Mouse (Mus musculus) E14TG2a.4 (cell line): ENCODE results near the gene Hsf5.

Experiments
- CTCF ChIP-seq: conservative IDR thresholded peaks from 2 replicates; pipeline ENCODE4 v1.5.1; 2014; ENCODE audit warnings: low read length
- NANOG ChIP-seq: IDR thresholded peaks from 2 replicates; pipeline ENCODE4 v1.6.1; 2014; ENCODE audit warnings: borderline replicate concordance, low read length, mixed read lengths
- POU5F1 ChIP-seq: IDR thresholded peaks from 2 replicates; pipeline ENCODE4 v1.6.1; 2014; ENCODE audit warnings: low read length, borderline replicate concordance

DNA sequence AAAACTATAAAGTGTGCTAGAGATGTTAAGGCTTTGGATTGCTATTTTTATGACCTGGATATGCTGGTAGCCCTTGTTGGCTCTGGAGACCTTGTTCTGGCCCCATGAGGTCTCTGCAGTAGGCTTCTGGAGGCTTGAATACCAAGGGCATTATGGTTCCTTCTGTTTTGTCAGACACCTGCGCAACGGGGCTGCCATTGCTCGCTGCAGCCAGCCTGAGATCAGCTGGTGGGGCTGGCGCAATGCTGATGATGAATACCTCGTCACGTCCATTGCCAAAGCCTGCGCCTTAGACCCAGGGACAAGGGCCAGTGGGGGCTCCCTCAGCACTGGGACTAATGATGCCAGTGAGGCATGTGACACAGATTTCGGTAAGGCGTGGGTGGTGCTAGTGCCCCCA is 14.7 kb upstream of the Hsf5 start:
- TF ChIP-seq CTCF, result no peak
- no peak for TF ChIP-seq POU5F1
- no peak for TF ChIP-seq NANOG
